Mouse (Mus musculus) MEL (cell line): ENCODE results near the gene Snapin.

ENCODE experiments used
- CTCF ChIP-seq, 3 experiments: IDR thresholded peaks in 2 of 3; conservative IDR thresholded peaks in 1 of 3; 2 replicates each; pipeline ENCODE4 v1.5.1; 2011 to 2012; ENCODE audit warnings: low read length in 3 of 3, low read depth in 2 of 3, mild to moderate bottlenecking in 2 of 3, improper control_type of control experiment in 1 of 3, inconsistent platforms in 1 of 3, mixed read lengths in 1 of 3, moderate library complexity in 1 of 3; ENCODE audit not compliant: control insufficient read depth in 1 of 3, insufficient read depth in 1 of 3, poor library complexity in 1 of 3, severe bottlenecking in 1 of 3
- ELF1 ChIP-seq: IDR thresholded peaks from 2 replicates; pipeline ENCODE4 v1.6.1; 2014; ENCODE audit warnings: low read depth, mild to moderate bottlenecking, inconsistent platforms, low read length, improper control_type of control experiment, moderate library complexity
- EP300 ChIP-seq, 2 experiments: IDR thresholded peaks; 2 replicates each; pipeline ENCODE4 v1.6.1; 2011; ENCODE audit warnings: improper control_type of control experiment in 2 of 2, low read length in 2 of 2, low read depth in 1 of 2, mild to moderate bottlenecking in 1 of 2
- MXI1 ChIP-seq: IDR thresholded peaks from 2 replicates; pipeline ENCODE4 v1.6.1; 2011; ENCODE audit warnings: mild to moderate bottlenecking, low read depth, low read length, improper control_type of control experiment
- NRF1 ChIP-seq: IDR thresholded peaks from 2 replicates; pipeline ENCODE4 v1.6.1; 2014; ENCODE audit warnings: low read depth, mild to moderate bottlenecking, inconsistent platforms, low read length, improper control_type of control experiment, moderate library complexity; ENCODE audit not compliant: poor library complexity, insufficient read depth, severe bottlenecking

GRCm38 (mm10) chr3:90454931-90455330 lies 35.9 kb downstream of the Snapin start:
- no peak for TF ChIP-seq CTCF (IDR thresholded peaks at IDR 0.05 in 2 of 3, conservative IDR thresholded peaks at IDR 0.05 in 1 of 3; ENCODE audit: control insufficient read depth in 1 of 3, insufficient read depth in 1 of 3, low read depth in 2 of 3, low read length in 3 of 3, poor library complexity in 1 of 3, severe bottlenecking in 1 of 3)
- TF ChIP-seq MXI1 = no peak
- no peak for TF ChIP-seq EP300 (IDR thresholded peaks at IDR 0.05; ENCODE audit: low read depth in 1 of 2, low read length in 2 of 2)
- TF ChIP-seq NRF1 = no peak
- TF ChIP-seq ELF1 = no peak
